Mouse (Mus musculus) mouse embryonic stem cell (cell line): ENCODE data around the gene Gpx6.

ENCODE experiments used
- in situ Hi-C, 2 experiments: fragments of 300-500 bp; cut with MboI; formaldehyde crosslinking; loops; 1 replicate in 1 of 2; 3 replicates in 1 of 2; pipeline ENCODE4 v1.14.3; 2019 to 2020; ENCODE audit warnings: low sequenced_read_pairs in 2 of 2, low pct_unique_long_range_greater_than_20kb in 1 of 2, mixed read lengths in 1 of 2; ENCODE audit not compliant: unreplicated experiment in 1 of 2

Gene Gpx6

GRCm38 (mm10) chr13:21320262-21320661, 8.3 kb downstream of the Gpx6 start:
- in situ Hi-C loops, result loop anchor here (5.0 to 10.0 kb wide), 4 partner anchors 45 to 153 kb away; partner anchors contain the start of gene Trim27 (in 1 of the 2)

- in situ Hi-C loops, result loop anchor here (5.0 to 10.0 kb wide), 4 partner anchors 47 to 155 kb away; partner anchors contain the start of gene Trim27 (in 1 of the 2)
These were observed 10.1 kb downstream of the Gpx6 start for GRCm38 (mm10) chr13:21321890-21322494.

GRCm38 (mm10) chr13:21322509-21323375, 10.8 kb downstream of the Gpx6 start:
- in situ Hi-C loops, result loop anchor here (5.0 to 10.0 kb wide), 4 partner anchors 48 to 155 kb away; partner anchors contain the start of gene Trim27 (in 1 of the 2)

- in situ Hi-C loops, result loop anchor here (5.0 to 10.0 kb wide), 4 partner anchors 49 to 156 kb away; partner anchors contain the start of gene Trim27 (in 1 of the 2)
These were observed 11.5 kb downstream of the Gpx6 start for GRCm38 (mm10) chr13:21323405-21323804.

- in situ Hi-C loops, result loop anchor here in 1 of 2 experiments (5.0 to 10.0 kb wide), 3 partner anchors 51 to 151 kb away; partner anchors contain the start of gene Trim27
These were observed 14.3 kb downstream of the Gpx6 start for GRCm38 (mm10) chr13:21326191-21326590.

GRCm38 (mm10) chr13:21326657-21327211, 14.8 kb downstream of the Gpx6 start:
- in situ Hi-C loops, result loop anchor here in 1 of 2 experiments (5.0 to 10.0 kb wide), 3 partner anchors 52 to 152 kb away; partner anchors contain the start of gene Trim27

- in situ Hi-C loops, result loop anchor here in 1 of 2 experiments (5.0 to 10.0 kb wide), 3 partner anchors 53 to 153 kb away; partner anchors contain the start of gene Trim27
These were observed 15.5 kb downstream of the Gpx6 start for GRCm38 (mm10) chr13:21327424-21327823.

GRCm38 (mm10) chr13:21346610-21347009, 34.7 kb downstream of the Gpx6 start, which contains the start of gene Olfr1367:
TSS of gene Olfr1367 (plus strand) at chr13:21346910.
- in situ Hi-C loops, result no loop called here

- in situ Hi-C loops, result loop anchor here in 1 of 2 experiments (10.0 kb wide), 1 partner anchor 174 kb away; no protein-coding TSS in a partner anchor
These were observed 38.7 kb downstream of the Gpx6 start for GRCm38 (mm10) chr13:21350593-21350992.

GRCm38 (mm10) chr13:21362621-21363248, 50.8 kb downstream of the Gpx6 start, which contains the start of gene Zscan12:
TSS of gene Zscan12 (plus strand) at chr13:21362820.
- in situ Hi-C loops, result no loop called here

- in situ Hi-C loops, result no loop called here
These were observed 51.8 kb downstream of the Gpx6 start for GRCm38 (mm10) chr13:21363719-21364118.

GRCm38 (mm10) chr13:21366635-21367034, 54.7 kb downstream of the Gpx6 start:
- in situ Hi-C loops, result no loop called here
